Mouse (Mus musculus) right cerebral cortex, postnatal 14 days (tissue): ENCODE data around the gene Olfr266.

Source experiments
- DNase-seq: peaks from one replicate; pipeline ENCODE4 v3.0.0; 2022

The Olfr266 gene

DNA sequence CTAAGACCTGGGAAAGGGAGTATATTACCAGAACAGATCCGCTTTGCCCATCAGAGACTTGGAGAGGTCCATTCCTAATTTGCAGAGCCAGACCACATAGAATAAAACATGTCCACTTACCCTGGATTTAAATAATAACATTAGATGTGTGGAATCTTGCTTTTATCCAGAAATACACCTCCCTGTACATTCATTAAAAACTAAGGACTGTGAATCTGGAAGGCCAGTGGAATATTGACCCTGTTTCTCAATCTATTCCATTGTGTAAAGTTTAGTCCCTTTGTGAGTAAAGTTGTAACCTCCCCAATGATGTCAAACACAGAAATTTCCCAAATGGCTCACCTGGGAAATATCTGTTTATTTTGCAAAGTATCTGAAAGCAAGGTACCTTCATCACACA lies at the start of gene Olfr266:
Gene Olfr266, minus strand, starts transcription at position 101 of the 400 bp plus-strand sequence.
- no peak for DNase-seq

DNA sequence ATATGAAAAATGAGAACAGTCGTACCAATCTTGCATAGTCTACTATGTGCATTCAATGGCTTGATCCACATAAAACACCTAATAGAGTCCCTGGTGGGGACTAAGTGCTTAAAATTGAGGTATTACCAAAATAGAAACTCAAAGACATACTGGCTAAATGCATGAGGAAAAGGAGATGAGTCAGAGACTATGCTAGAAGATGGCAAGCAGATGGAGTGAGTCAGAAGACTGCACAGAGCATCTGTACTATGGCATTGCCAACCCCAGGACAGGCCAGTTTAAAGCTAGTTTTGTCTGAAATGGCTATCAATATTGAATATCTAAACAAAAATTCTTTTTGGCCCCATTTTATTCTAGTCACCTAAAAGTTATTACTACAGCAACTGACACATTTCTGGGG lies 49.5 kb upstream of the Olfr266 start:
- no peak for DNase-seq

DNA sequence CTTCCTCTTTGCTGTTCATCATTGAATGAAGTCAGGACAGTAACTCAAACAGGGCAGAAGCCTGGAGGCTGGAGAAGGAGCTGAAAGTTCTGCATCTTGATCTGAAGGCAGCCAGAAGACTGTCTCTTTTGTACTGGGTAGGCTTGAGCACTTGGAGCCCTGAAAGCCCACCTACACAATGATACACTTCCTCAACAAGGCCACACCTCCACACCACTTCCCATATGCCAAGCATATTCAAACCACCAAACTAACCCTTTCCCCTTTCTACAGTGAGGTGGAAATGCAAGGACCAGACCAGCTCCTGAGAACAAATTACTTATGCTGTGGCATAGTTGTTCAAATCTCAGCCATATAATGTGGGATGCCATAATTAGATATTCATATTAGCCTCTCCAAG lies 46.8 kb upstream of the Olfr266 start:
- DNase-seq: no peak

DNA sequence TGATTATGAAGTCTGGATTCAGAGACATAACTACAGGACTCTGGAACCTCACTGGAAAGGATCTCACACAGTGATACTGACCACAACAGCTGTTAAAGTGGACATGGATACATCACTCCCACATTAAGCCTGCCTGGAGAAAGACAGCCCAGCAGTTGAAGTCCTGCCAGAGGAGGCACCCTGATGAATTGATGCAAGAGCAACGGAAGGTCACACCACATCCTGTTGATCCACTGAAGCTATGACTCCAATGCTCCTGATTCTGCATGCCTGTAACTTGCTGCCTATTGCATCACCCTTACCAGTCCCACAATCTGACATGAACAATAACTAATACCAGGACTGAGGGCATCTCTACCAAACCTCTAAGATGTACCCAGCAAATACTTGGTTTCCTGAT lies 6.0 kb upstream of the Olfr266 start:
- no peak for DNase-seq

DNA sequence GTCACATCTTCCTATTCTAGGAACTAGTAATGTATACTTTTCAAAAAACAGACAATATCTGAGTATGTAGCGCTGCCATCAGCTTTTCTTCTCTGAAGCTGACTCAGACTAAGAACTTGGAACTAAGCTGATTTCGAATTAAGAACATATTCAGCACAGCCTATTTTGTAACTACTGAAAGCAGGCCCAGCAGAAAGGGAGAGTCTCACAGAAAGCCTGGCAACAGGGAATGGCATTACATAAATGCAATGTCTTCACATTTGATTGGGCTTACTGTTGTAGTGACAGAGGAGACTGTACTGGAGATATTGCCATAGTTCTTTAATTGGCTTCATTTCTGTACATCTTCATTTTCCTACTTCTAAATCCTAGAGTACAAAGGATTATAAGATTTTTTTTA lies 8.4 kb downstream of the Olfr266 start:
- DNase-seq: no peak

DNA sequence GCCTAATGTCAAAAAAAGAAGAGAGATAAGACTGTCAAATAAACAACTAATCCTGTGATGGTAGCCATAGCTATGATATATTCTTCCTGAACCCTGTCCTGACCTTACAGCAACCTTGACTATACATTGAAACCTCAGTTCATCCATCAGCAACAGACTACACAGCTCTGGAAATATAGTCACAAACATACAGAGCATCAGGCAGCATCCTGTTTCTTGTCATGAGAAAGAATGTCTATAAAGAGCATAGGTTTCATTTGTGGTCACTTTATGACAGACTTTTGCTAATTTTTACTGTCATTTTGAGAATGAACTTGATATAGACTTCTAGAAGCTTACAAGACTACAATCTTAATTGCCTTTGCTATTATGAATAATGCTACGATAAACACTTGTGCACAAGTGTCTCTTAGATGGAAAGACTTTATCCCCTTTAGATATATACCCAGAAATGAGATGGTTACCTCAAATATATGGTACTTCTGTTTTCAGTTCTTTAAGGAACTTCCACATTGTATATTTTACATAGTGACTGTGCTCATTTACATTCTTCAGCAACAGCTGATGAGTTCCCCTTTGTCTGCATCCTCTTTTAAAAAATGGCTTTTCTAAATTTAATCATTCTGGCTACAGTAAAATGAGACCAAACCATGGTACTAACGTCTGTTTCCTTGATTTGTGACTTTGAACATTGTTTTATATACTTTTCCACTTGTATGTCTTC lies 17.0 kb downstream of the Olfr266 start:
- DNase-seq: no peak

DNA sequence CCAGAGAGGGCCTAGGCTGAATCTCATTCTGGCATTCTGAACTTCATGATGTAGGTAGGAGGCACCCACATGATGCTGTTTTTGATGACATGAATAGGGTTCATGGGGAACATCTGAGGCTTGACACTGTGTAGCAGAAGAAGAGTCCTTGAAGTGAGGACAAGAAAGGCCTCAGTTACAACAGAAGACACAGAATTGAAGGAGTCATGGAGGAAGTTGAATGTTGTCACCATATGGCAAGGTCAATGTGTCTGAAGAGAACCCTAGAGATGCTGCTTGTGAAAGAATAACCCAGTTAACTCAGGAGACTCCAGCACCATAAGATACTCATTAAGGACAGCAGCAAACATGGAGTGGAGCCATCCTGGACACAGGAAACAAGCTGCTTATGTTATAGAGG lies 28.0 kb downstream of the Olfr266 start:
- DNase-seq: no peak

DNA sequence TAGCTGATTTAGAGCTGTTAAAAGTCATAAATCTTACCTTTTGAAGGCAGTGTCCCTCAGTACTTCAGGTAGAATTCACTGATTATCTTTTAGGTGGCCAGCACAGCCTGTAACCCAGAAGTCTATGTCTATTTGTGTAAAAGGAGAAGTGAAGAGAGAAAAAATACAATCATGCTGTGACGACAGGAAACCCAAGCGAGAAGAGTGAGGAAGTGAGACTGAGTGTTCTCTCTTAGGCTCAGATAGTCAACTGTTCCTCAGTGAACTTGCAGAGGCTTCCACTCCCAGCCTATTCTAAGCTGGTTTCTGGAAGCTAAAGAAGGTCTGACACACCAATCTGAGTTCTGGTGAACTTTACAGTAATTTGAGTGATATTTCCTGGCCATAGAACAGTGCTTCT lies 36.2 kb downstream of the Olfr266 start, which contains the start of gene Cd53:
Gene Cd53, minus strand, starts transcription at position 220 of the 400 bp plus-strand sequence.
- DNase-seq: no peak

DNA sequence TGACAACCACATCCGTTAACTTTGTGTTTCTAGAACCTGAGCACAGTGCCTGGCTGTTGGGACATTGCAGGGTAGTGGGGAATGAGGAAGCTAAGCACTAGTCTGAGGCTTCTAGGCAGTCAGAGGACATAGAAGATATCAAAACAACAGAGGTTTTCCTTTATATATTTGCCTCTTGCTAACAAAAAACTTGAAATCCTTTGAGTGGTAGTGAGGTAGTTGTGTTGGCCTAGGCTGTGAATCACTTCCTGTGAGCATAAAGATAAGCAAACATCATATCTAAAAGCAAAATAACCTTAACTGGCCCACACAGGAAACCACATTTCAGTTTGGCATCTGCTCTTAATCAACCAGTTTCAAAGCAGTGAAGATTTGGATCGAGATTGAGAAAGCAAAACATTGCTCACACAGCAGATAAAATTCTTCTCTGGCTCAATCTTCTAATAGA lies 37.6 kb downstream of the Olfr266 start:
- no peak for DNase-seq

DNA sequence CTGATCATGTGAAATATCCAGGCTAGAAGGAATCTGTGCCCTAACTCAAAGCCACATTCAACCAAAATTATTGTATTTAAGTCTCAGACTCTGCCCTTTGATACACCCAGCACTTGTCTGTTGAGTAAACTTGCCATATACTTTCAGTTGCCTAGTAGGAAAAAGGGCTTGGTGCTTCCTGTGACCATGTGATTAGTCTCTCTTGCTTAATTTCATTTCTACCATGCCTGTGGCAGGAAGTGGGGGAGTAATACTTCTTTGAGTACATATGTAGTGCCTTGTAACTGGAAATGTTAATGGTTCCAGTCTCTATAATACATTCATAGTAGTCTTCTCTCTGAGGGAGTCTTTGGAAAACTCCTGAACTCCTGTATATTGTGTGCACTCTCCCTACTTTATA lies 38.1 kb downstream of the Olfr266 start:
- no peak for DNase-seq

DNA sequence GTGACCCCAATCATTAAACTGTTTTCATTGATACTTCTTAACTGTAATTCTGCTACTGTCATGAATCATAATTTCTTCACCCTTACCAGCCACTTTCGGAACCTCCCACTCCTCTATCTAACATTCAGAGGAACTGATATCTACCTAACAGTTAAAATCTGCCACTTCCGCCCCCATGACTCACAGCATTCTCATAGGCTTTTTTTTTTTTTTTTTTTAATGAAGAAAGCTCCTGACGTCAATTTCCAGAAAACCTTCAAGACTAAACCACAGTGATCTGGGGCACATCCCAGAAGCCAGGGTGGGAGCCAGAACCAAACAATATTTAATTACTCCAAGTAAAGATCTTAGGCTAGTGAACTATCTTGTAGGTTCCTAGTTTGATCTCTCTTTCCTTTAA lies 41.0 kb downstream of the Olfr266 start:
- DNase-seq: no peak

DNA sequence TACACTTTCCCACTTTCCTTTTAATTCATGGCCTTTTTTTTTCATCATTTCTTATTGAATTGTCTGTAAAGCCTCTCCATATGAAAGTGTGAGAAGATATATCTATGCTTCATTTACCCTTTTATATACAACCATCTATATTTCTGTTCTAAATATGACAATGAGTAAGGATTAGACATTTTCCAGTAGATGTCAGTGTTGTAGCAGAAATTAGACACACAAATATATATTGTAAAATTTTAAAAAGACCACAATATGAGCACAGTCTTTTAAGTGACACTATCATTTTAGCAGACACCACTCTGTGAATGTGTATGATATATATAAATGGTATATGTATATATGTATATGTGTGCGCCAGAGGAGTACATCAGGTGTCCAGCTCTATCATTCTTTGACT lies 54.3 kb downstream of the Olfr266 start:
- DNase-seq: no peak
